ENCODE assay signal across 30 mouse cellular contexts in the genomic region with DNA sequence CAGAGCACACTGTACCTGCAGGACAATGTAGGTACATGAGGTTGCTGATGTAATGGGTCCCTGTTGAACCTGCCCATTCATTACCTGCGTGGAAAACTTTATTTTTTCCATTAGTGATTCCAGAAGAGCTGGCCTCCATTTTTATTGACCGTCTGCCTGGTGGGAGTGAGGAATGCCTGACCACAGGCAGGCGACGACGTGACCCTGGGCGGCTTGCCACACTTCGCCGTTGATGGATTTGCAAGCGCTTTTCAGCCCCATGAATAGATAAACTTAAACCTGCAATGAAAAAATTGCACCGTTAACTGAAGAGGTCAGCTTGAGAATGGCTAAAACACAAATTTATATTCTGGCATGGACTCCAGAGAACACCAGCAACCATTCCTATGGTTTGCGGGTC.
DNase-seq lines count a peak whose midpoint lies in the region; ATAC-seq lines count a peak whose summit lies in the region.
"Had no signal": no experiment of that assay in that cellular context is flagged by ENCODE, and none has a peak within 500 bp of the region (broad histone marks: within the 10 kb centered on the region; RNA-seq: fewer than 3 reads in every experiment).

No protein-coding gene starts in this region.

- 66% methylated on average over 11 of the region's 11 CpGs for WGBS in heart, embryonic 11.5 days (ENCODE audit: insufficient replicate concordance)
- 84% methylated on average over 11 of the region's 11 CpGs for WGBS in limb, embryonic 10.5 days

- no peak overlapping the region for H3K4me2 ChIP-seq in heart, embryonic 11.5 days
- H3K4me2 ChIP-seq: embryonic facial prominence, embryonic 12.5 days; forebrain, embryonic 15.5 days; hindbrain, embryonic 13.5 days; liver, embryonic 12.5 days; midbrain, embryonic 12.5 days; neural tube, embryonic 12.5 days had no signal

- no peaks in the 10 kb centered on the region for H3K9me3 ChIP-seq in heart, embryonic 11.5 days (replicated peaks; ENCODE audit: control insufficient read depth, low read length)
- H3K9me3 ChIP-seq in limb, embryonic 10.5 days (replicated peaks), result no peaks in the 10 kb centered on the region
- H3K9me3 ChIP-seq: embryonic facial prominence, embryonic 12.5 days; forebrain, embryonic 15.5 days; heart, embryonic 10.5 days; hindbrain, embryonic 13.5 days; liver, embryonic 12.5 days; megakaryocyte, embryonic 14.5 days; midbrain, embryonic 12.5 days; neural tube, embryonic 12.5 days had no signal

- ATAC-seq in heart, embryonic 11.5 days (replicated peaks; ENCODE audit: insufficient number of reproducible peaks, low FRiP score, low TSS enrichment), result no peak
- ATAC-seq: forebrain, embryonic 15.5 days; intestine, embryonic 16.5 days; liver, embryonic 12.5 days; liver, postnatal 0 days; lung, postnatal 0 days had no signal

- H3K4me3 ChIP-seq in heart, embryonic 11.5 days (ENCODE audit: low read depth, low read length), result no peak overlapping the region
- H3K4me3 ChIP-seq in limb, embryonic 10.5 days, result no peak overlapping the region
- H3K4me3 ChIP-seq: embryonic facial prominence, embryonic 12.5 days; forebrain, embryonic 15.5 days; heart, embryonic 10.5 days; hindbrain, embryonic 13.5 days; liver, embryonic 12.5 days; megakaryocyte, embryonic 14.5 days; midbrain, embryonic 12.5 days; myocyte; neural tube, embryonic 12.5 days had no signal

- H3K9ac ChIP-seq in heart, embryonic 11.5 days (ENCODE audit: low read depth, low read length), result no peak overlapping the region
- H3K9ac ChIP-seq: embryonic facial prominence, embryonic 12.5 days; forebrain, embryonic 15.5 days; hindbrain, embryonic 13.5 days; liver, embryonic 12.5 days; liver, postnatal 0 days; midbrain, embryonic 12.5 days; neural tube, embryonic 12.5 days had no signal

- no peaks in the 10 kb centered on the region for H3K36me3 ChIP-seq in heart, embryonic 11.5 days (ENCODE audit: control insufficient read depth, insufficient read depth, low read length)
- no peaks in the 10 kb centered on the region for H3K36me3 ChIP-seq in limb, embryonic 10.5 days
- H3K36me3 ChIP-seq: embryonic facial prominence, embryonic 12.5 days; forebrain, embryonic 15.5 days; heart, embryonic 10.5 days; hindbrain, embryonic 13.5 days; liver, embryonic 12.5 days; midbrain, embryonic 12.5 days; neural tube, embryonic 12.5 days had no signal

- no peaks in the 10 kb centered on the region for H3K27me3 ChIP-seq in heart, embryonic 11.5 days (ENCODE audit: control insufficient read depth, insufficient read depth, low read length)
- no peaks in the 10 kb centered on the region for H3K27me3 ChIP-seq in limb, embryonic 10.5 days (ENCODE audit: low read depth, poor library complexity, severe bottlenecking)
- H3K27me3 ChIP-seq: embryonic facial prominence, embryonic 12.5 days; forebrain, embryonic 15.5 days; hindbrain, embryonic 13.5 days; liver, embryonic 12.5 days; megakaryocyte, embryonic 14.5 days; midbrain, embryonic 12.5 days; neural tube, embryonic 12.5 days had no signal

- no peaks in the 10 kb centered on the region for H3K4me1 ChIP-seq in heart, embryonic 11.5 days (ENCODE audit: control insufficient read depth, insufficient read depth, low read length)
- H3K4me1 ChIP-seq in limb, embryonic 10.5 days, result no peaks in the 10 kb centered on the region
- H3K4me1 ChIP-seq: embryonic facial prominence, embryonic 12.5 days; forebrain, embryonic 15.5 days; heart, embryonic 10.5 days; hindbrain, embryonic 13.5 days; liver, embryonic 12.5 days; megakaryocyte, embryonic 14.5 days; midbrain, embryonic 12.5 days; neural tube, embryonic 12.5 days had no signal

- peak; percentile 10 for DNase-seq in heart, postnatal 4 days
- DNase-seq in kidney, postnatal 4 days, result peak; percentile 65 to 72
- no peak for DNase-seq in kidney, adult 18-20 months
- DNase-seq in Muller cell, postnatal 12 days (ENCODE audit: inconsistent ontology term), result peak; percentile 30
- DNase-seq in adrenal gland, postnatal 36 days, result peak; percentile 18 to 23
- no peak for DNase-seq in limb, embryonic 10.5 days (ENCODE audit: low spot score)
- DNase-seq: B cell, adult 2 months; cerebellum, adult 11-12 months; cerebellum, adult 9-11 months; embryo, embryonic 11 days; gastrocnemius, postnatal 25 days; heart, adult 11 months; heart, postnatal 36 days; liver, postnatal 0 days; lung, postnatal 4 days; spleen, adult 18-20 months; thymus, postnatal 4 days had no signal

- H3K27ac ChIP-seq in heart, embryonic 11.5 days (ENCODE audit: low read depth, low read length), result no peak overlapping the region
- no peak overlapping the region for H3K27ac ChIP-seq in limb, embryonic 10.5 days
- H3K27ac ChIP-seq: embryonic facial prominence, embryonic 12.5 days; forebrain, embryonic 15.5 days; heart, embryonic 10.5 days; hindbrain, embryonic 13.5 days; liver, embryonic 12.5 days; midbrain, embryonic 12.5 days; neural tube, embryonic 12.5 days; stomach, postnatal 0 days had no signal

Comparison
In these comparisons a context has a peak if more than half of its experiments do, and no peak if none do; other contexts are left out.
1. DNase-seq: peak in heart, postnatal 4 days (single experiment), kidney, postnatal 4 days (2 of 2), Muller cell, postnatal 12 days (single experiment) and adrenal gland, postnatal 36 days (2 of 2); none in kidney, adult 18-20 months (single experiment) and limb, embryonic 10.5 days (single experiment).